Mouse (Mus musculus) hindbrain, embryonic 12.5 days (tissue): ENCODE data around the gene Smarca4. TPM values are rescaled to one million over a fixed set of nuclear protein-coding genes. Genes with fewer than 3 reads are reported as not detected.

Experiments
- ATAC-seq: fragments of 200-750 bp; cut with Nextera tagmentation; 2 replicates; pipeline ENCODE4 v1.8.0; 2017; ENCODE audit warnings: moderate TSS enrichment; ENCODE audit not compliant: low FRiP score
- H3K27ac ChIP-seq: fragments of 300-500 bp; sonication (generic); 2 replicates; pipeline ENCODE4 v1.5.1; 2016; ENCODE audit warnings: mild to moderate bottlenecking
- H3K27me3 ChIP-seq: fragments of 300-500 bp; sonication (generic); 2 replicates; pipeline ENCODE4 v1.6.1; 2016; ENCODE audit warnings: mild to moderate bottlenecking
- H3K36me3 ChIP-seq: fragments of 300-500 bp; sonication (generic); 2 replicates; pipeline ENCODE4 v1.6.1; 2016; ENCODE audit warnings: mild to moderate bottlenecking
- H3K4me1 ChIP-seq: fragments of 300-500 bp; sonication (generic); 2 replicates; pipeline ENCODE4 v1.6.1; 2016
- H3K4me2 ChIP-seq: fragments of 300-500 bp; sonication (generic); replicated peaks from 2 replicates; pipeline ENCODE4 v1.6.1; 2016; ENCODE audit warnings: mild to moderate bottlenecking
- H3K4me3 ChIP-seq: fragments of 300-500 bp; sonication (generic); 2 replicates; pipeline ENCODE4 v1.5.1; 2016; ENCODE audit warnings: mild to moderate bottlenecking
- H3K9ac ChIP-seq: fragments of 300-500 bp; sonication (generic); 2 replicates; pipeline ENCODE4 v1.6.1; 2016; ENCODE audit warnings: mild to moderate bottlenecking, moderate library complexity
- H3K9me3 ChIP-seq: fragments of 300-500 bp; sonication (generic); replicated peaks from 2 replicates; pipeline ENCODE4 v1.6.1; 2016; ENCODE audit warnings: mild to moderate bottlenecking
- WGBS: fragments of 180-500 bp; shearing (Covaris S2); methylation state at CpG from one replicate; pipeline ENCODE4 v1.1.7; 2016; 5-methylcytosine and 5-hydroxymethylcytosine counted together
- polyA plus RNA-seq: library from polyadenylated mRNA; unstranded; fragments of >200 nt; fragmentation: Nextera tagmentation; extraction: Ambion mirVana; gene quantifications from 2 replicates; pipeline ENCODE4 v1.2.1, GENCODE M21; 2016

Smarca4 gene
- polyA plus RNA-seq, 1 experiment from 2014 or later, result 173 TPM

DNA sequence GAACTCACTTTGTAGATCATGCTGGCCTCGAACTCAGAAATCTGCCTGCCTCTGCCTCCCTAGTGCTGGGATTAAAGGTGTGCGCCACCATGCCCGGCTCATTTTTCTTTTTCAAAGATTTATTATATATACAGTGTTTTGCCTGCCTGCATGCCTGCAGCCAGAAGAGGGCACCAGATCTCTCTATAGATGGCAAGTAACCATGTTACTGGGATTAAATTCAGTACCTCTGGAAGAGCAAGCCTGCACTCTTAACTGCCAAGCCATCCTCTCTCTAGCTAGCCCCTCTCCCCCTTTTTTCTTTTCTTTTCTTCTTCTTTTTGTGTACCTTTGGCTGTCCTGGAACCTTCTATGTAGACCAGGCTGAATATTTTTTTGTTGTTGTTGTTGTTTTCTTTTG is 14.7 kb downstream of the Smarca4 start:
- Histone ChIP-seq H3K9me3 (no peaks in the 10 kb centered on the region), H3K4me1 (peaks cover 5% of the 10 kb centered on the region; the same call in 1 of the 2 replicates), H3K4me3 (no peak overlapping the region), H3K27me3 (no peaks in the 10 kb centered on the region), H3K9ac (no peak overlapping the region), H3K36me3 (peaks cover 36% of the 10 kb centered on the region), H3K4me2 (no peak overlapping the region), H3K27ac (no peak overlapping the region)
- 89% methylated on average over 3 of the region's 3 CpGs for WGBS
- ATAC-seq, result no peak

GRCm38 (mm10) chr9:21633106-21633505 is 17.1 kb downstream of the Smarca4 start:
- Histone ChIP-seq H3K4me2 (no peak overlapping the region), H3K27ac (no peak overlapping the region), H3K9me3 (no peaks in the 10 kb centered on the region), H3K4me1 (peaks cover 5% of the 10 kb centered on the region; the same call in 1 of the 2 replicates), H3K27me3 (no peaks in the 10 kb centered on the region), H3K9ac (no peak overlapping the region), H3K4me3 (no peak overlapping the region), H3K36me3 (peaks cover 60% of the 10 kb centered on the region)
- 74% methylated on average over 3 of the region's 3 CpGs for WGBS
- no peak for ATAC-seq

GRCm38 (mm10) chr9:21635639-21636038 is 19.7 kb downstream of the Smarca4 start:
- Histone ChIP-seq H3K9me3 (no peaks in the 10 kb centered on the region), H3K27me3 (no peaks in the 10 kb centered on the region), H3K36me3 (peaks cover 86% of the 10 kb centered on the region), H3K4me2 (no peak overlapping the region), H3K9ac (no peak overlapping the region), H3K27ac (no peak overlapping the region), H3K4me1 (peaks cover 5% of the 10 kb centered on the region; the same call in 1 of the 2 replicates), H3K4me3 (no peak overlapping the region)
- 71% methylated on average over 7 of the region's 7 CpGs for WGBS
- no peak; the same call in 1 of the 2 replicates for ATAC-seq

GRCm38 (mm10) chr9:21639031-21639430 is 23.1 kb downstream of the Smarca4 start:
- no peak overlapping the region for H3K4me3 ChIP-seq
- no peaks in the 10 kb centered on the region for H3K9me3 ChIP-seq
- H3K4me1 ChIP-seq, result peaks cover 5% of the 10 kb centered on the region; the same call in 1 of the 2 replicates
- no peak overlapping the region for H3K4me2 ChIP-seq
- no peak for ATAC-seq
- H3K27me3 ChIP-seq, result no peaks in the 10 kb centered on the region
- WGBS, result 97% methylated on average over 11 of the region's 11 CpGs
- H3K27ac ChIP-seq, result no peak overlapping the region
- H3K9ac ChIP-seq, result no peak overlapping the region
- peaks cover 98% of the 10 kb centered on the region for H3K36me3 ChIP-seq

GRCm38 (mm10) chr9:21646366-21646765 is 30.4 kb downstream of the Smarca4 start:
- Histone ChIP-seq H3K9me3 (no peaks in the 10 kb centered on the region), H3K27ac (no peak overlapping the region), H3K9ac (no peak overlapping the region), H3K27me3 (no peaks in the 10 kb centered on the region), H3K4me2 (no peak overlapping the region), H3K36me3 (peaks cover 85% of the 10 kb centered on the region), H3K4me1 (no peaks in the 10 kb centered on the region), H3K4me3 (no peak overlapping the region)
- no peak for ATAC-seq
- 96% methylated on average over 3 of the region's 3 CpGs for WGBS

- no peak overlapping the region for H3K4me2 ChIP-seq
- whole genome bisulfite sequencing, result 88% methylated on average over 6 of the region's 6 CpGs
- no peaks in the 10 kb centered on the region for H3K9me3 ChIP-seq
- no peaks in the 10 kb centered on the region for H3K27me3 ChIP-seq
- H3K9ac ChIP-seq, result no peak overlapping the region
- no peak overlapping the region for H3K27ac ChIP-seq
- H3K4me3 ChIP-seq, result no peak overlapping the region
- no peak for ATAC-seq
- H3K4me1 ChIP-seq, result no peaks in the 10 kb centered on the region
- H3K36me3 ChIP-seq, result peaks cover 81% of the 10 kb centered on the region
Measured at GRCm38 (mm10) chr9:21647721-21648120, 31.8 kb downstream of the Smarca4 start.

- no peaks in the 10 kb centered on the region for H3K9me3 ChIP-seq
- H3K27me3 ChIP-seq, result no peaks in the 10 kb centered on the region
- H3K4me1 ChIP-seq, result no peaks in the 10 kb centered on the region
- peaks cover 83% of the 10 kb centered on the region for H3K36me3 ChIP-seq
- H3K4me2 ChIP-seq, result no peak overlapping the region
- H3K27ac ChIP-seq, result no peak overlapping the region
- no peak overlapping the region for H3K4me3 ChIP-seq
- no peak for ATAC-seq
- H3K9ac ChIP-seq, result no peak overlapping the region
- 95% methylated on average over 5 of the region's 5 CpGs for WGBS
Measured at GRCm38 (mm10) chr9:21652263-21652662, 36.3 kb downstream of the Smarca4 start.

- peaks cover 83% of the 10 kb centered on the region for H3K36me3 ChIP-seq
- 91% methylated on average over 2 of the region's 2 CpGs for WGBS
Measured at GRCm38 (mm10) chr9:21653253-21653652, 37.3 kb downstream of the Smarca4 start.

GRCm38 (mm10) chr9:21662034-21662433 is 46.1 kb downstream of the Smarca4 start:
- no peak for ATAC-seq
- Histone ChIP-seq H3K27me3 (no peaks in the 10 kb centered on the region), H3K4me1 (no peaks in the 10 kb centered on the region), H3K27ac (no peak overlapping the region), H3K36me3 (peaks cover 100% of the 10 kb centered on the region), H3K9me3 (no peaks in the 10 kb centered on the region), H3K9ac (no peak overlapping the region), H3K4me2 (no peak overlapping the region), H3K4me3 (no peak overlapping the region)
- 95% methylated on average over 5 of the region's 5 CpGs for WGBS

More at GRCm38 (mm10) chr9:21653253-21653652, 37.3 kb downstream of the Smarca4 start:
- Histone ChIP-seq H3K9me3 (no peaks in the 10 kb centered on the region), H3K27me3 (no peaks in the 10 kb centered on the region), H3K4me2 (no peak overlapping the region), H3K27ac (no peak overlapping the region), H3K9ac (no peak overlapping the region), H3K4me3 (no peak overlapping the region), H3K4me1 (no peaks in the 10 kb centered on the region)
- no peak for ATAC-seq

- no peaks in the 10 kb centered on the region for H3K9me3 ChIP-seq
- WGBS, result 96% methylated on average over 7 of the region's 7 CpGs
- no peak overlapping the region for H3K4me3 ChIP-seq
- no peaks in the 10 kb centered on the region for H3K27me3 ChIP-seq
- H3K27ac ChIP-seq, result no peak overlapping the region
- no peak overlapping the region for H3K4me2 ChIP-seq
- no peak for ATAC-seq
- peaks cover 100% of the 10 kb centered on the region for H3K36me3 ChIP-seq
- no peaks in the 10 kb centered on the region for H3K4me1 ChIP-seq
- H3K9ac ChIP-seq, result no peak overlapping the region
Measured at GRCm38 (mm10) chr9:21668946-21669345, 53.0 kb downstream of the Smarca4 start.

- Histone ChIP-seq H3K4me3 (no peak overlapping the region), H3K9me3 (no peaks in the 10 kb centered on the region), H3K4me2 (no peak overlapping the region), H3K9ac (no peak overlapping the region), H3K27ac (no peak overlapping the region), H3K36me3 (peaks cover 100% of the 10 kb centered on the region), H3K27me3 (no peaks in the 10 kb centered on the region), H3K4me1 (no peaks in the 10 kb centered on the region)
- WGBS, result 93% methylated on average over 6 of the region's 6 CpGs
- no peak for ATAC-seq
Measured at GRCm38 (mm10) chr9:21670354-21670753, 54.4 kb downstream of the Smarca4 start.

GRCm38 (mm10) chr9:21671753-21672152 is 55.8 kb downstream of the Smarca4 start:
- ATAC-seq, result no peak
- no peak overlapping the region for H3K9ac ChIP-seq
- H3K36me3 ChIP-seq, result peaks cover 100% of the 10 kb centered on the region
- WGBS, result 93% methylated on average over 5 of the region's 5 CpGs
- no peak overlapping the region for H3K27ac ChIP-seq
- no peak overlapping the region for H3K4me3 ChIP-seq
- H3K4me2 ChIP-seq, result no peak overlapping the region
- no peaks in the 10 kb centered on the region for H3K27me3 ChIP-seq
- no peaks in the 10 kb centered on the region for H3K9me3 ChIP-seq
- H3K4me1 ChIP-seq, result no peaks in the 10 kb centered on the region

DNA sequence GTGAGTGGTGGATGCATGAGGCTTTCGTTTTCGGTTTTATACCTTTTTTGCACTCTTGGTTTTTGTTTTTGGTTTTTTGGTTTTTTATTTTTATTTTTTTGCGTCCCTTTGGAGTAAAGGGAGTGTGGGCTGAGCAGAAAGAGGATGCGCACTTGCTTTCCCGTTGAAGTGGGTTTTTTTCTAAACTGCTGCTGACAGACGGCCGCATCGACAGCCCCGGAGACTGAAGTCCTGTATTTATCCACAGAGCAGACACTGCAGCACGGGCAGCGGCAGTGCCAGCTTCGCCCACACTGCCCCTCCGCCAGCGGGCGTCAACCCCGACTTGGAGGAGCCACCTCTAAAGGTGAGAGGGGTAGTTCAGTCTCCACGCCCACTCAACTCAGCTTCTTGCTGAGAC is 61.7 kb downstream of the Smarca4 start:
- H3K27me3 ChIP-seq, result no peaks in the 10 kb centered on the region
- no peaks in the 10 kb centered on the region for H3K9me3 ChIP-seq
- H3K4me3 ChIP-seq, result no peak overlapping the region
- WGBS, result 94% methylated on average over 17 of the region's 17 CpGs
- no peak overlapping the region for H3K4me2 ChIP-seq
- H3K9ac ChIP-seq, result no peak overlapping the region
- ATAC-seq, result no peak
- H3K27ac ChIP-seq, result no peak overlapping the region
- peaks cover 93% of the 10 kb centered on the region for H3K36me3 ChIP-seq
- H3K4me1 ChIP-seq, result no peaks in the 10 kb centered on the region
